Mouse (Mus musculus): Measurements from ENCODE around the gene Mfap3. TPM values are rescaled to one million over a fixed set of nuclear protein-coding genes. Genes with fewer than 3 reads are reported as not detected.
A peak's percentile ranks its signal among the peaks of the same experiment; 100 is the strongest.

Mfap3 gene
- 36.1 and 37.6 TPM in 2 replicates for polyA plus RNA-seq (2015; fragmentation: Nextera tagmentation; extraction: Ambion mirVana)

GRCm38 (mm10) chr11:57518091-57518750 is at the start of gene Mfap3, which contains the start of gene Fam114a2:
Gene Mfap3 (plus strand): TSS chr11:57518664.
Gene Fam114a2 (minus strand): TSS chr11:57518617.
- Histone ChIP-seq H3K4me3 (ENCODE audit: low read length) (peak within 1 kb of the TSS; percentile 97), H3K27ac (ENCODE audit: low read length) (peak within 1 kb of the TSS; percentile 92), H3K36me3 (ENCODE audit: control insufficient read depth, insufficient read depth, low read length) (no peaks in the 10 kb centered on the region), H3K9me3 (ENCODE audit: control insufficient read depth, low read length) (no peaks in the 10 kb centered on the region), H3K9ac (ENCODE audit: low read depth, low read length) (peak within 1 kb of the TSS; percentile 94), H3K4me2 (ENCODE audit: low read depth, low read length) (peak within 1 kb of the TSS; percentile 61), H3K4me1 (ENCODE audit: control insufficient read depth, insufficient read depth, low read length) (peaks cover 9% of the 10 kb centered on the region; the same call in 1 of the 2 replicates), H3K27me3 (replicated peaks; ENCODE audit: control insufficient read depth, insufficient read depth, low read length) (no peaks in the 10 kb centered on the region)
- under 1% methylated on average over 59 of the region's 59 CpGs for WGBS
- peak; percentile 96 for ATAC-seq

DNA sequence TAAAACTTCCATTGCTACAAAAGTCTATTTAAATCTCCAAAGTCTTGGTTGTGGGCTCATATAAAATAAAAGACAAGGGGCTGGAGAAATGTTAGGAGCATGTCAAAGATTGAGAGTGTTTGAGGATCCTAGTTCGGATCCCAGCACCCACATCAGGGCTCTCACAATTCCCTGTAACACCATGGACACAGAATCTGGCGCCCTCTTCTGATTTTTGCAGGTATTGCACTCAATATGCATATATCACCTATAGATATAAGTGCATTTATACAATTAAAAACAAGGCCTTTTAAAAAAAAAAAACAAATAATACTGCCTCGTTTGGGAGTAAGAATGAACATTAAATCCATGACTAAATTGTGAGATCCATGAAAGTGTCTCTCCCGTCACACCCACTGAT is 49.8 kb upstream of the Mfap3 start:
- H3K9ac ChIP-seq (ENCODE audit: low read depth, low read length): no peak overlapping the region
- no peaks in the 10 kb centered on the region for H3K4me1 ChIP-seq (ENCODE audit: control insufficient read depth, insufficient read depth, low read length)
- no peak overlapping the region for H3K4me2 ChIP-seq (ENCODE audit: low read depth, low read length)
- 74% methylated on average over 4 of the region's 4 CpGs for WGBS
- H3K27ac ChIP-seq (ENCODE audit: low read length): no peak overlapping the region
- H3K9me3 ChIP-seq (ENCODE audit: control insufficient read depth, low read length): no peaks in the 10 kb centered on the region
- H3K36me3 ChIP-seq (ENCODE audit: control insufficient read depth, insufficient read depth, low read length): no peaks in the 10 kb centered on the region
- no peak for ATAC-seq
- H3K4me3 ChIP-seq (ENCODE audit: low read length): no peak overlapping the region
- no peaks in the 10 kb centered on the region for H3K27me3 ChIP-seq (replicated peaks; ENCODE audit: control insufficient read depth, insufficient read depth, low read length)

DNA sequence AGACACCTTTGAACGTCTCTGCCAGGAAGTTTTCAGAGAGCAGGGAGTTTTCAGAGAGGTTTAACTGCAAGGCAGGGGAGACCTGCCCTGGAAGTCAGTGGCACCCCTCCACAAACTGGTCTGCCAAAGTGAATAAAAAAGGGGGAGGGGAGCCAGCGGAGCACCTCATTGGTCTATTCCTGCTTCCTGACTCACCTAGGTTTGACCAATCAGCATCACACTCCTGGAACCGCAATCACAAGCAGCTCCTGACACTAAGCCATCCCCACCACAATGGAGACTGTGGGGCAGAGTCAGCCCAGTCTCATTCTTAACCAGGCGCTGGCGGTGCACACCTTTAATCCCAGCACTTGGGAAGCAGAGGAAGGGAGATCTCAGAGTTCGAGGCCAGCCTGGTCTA is 48.4 kb upstream of the Mfap3 start:
- no peak overlapping the region for H3K27ac ChIP-seq (ENCODE audit: low read length)
- H3K9me3 ChIP-seq (ENCODE audit: control insufficient read depth, low read length): no peaks in the 10 kb centered on the region
- no peaks in the 10 kb centered on the region for H3K4me1 ChIP-seq (ENCODE audit: control insufficient read depth, insufficient read depth, low read length)
- H3K4me3 ChIP-seq (ENCODE audit: low read length): no peak overlapping the region
- no peak for ATAC-seq
- no peaks in the 10 kb centered on the region for H3K36me3 ChIP-seq (ENCODE audit: control insufficient read depth, insufficient read depth, low read length)
- no peaks in the 10 kb centered on the region for H3K27me3 ChIP-seq (replicated peaks; ENCODE audit: control insufficient read depth, insufficient read depth, low read length)
- 49% methylated on average over 6 of the region's 6 CpGs for WGBS
- H3K4me2 ChIP-seq (ENCODE audit: low read depth, low read length): no peak overlapping the region
- no peak overlapping the region for H3K9ac ChIP-seq (ENCODE audit: low read depth, low read length)

DNA sequence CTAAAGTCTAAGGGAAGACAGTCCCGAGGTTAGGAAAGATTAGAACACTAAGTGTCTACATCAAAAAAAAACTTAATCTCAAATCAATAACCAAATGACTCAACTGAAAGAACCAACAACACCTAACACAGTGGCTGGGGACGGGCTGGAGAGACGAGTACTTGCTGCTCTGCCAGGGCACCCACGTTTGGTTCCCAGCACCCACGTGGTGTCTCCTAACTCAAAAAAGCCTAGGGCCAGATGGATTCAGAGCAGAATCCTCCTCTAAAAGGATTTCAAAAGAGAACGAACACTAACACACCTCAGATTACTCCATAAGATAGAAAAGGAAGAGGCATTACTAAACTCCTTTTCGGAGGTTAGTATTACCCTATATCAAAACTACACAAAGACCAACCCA is 47.5 kb upstream of the Mfap3 start:
- Histone ChIP-seq H3K9me3 (ENCODE audit: control insufficient read depth, low read length) (no peaks in the 10 kb centered on the region), H3K36me3 (ENCODE audit: control insufficient read depth, insufficient read depth, low read length) (no peaks in the 10 kb centered on the region), H3K4me3 (ENCODE audit: low read length) (no peak overlapping the region), H3K27me3 (replicated peaks; ENCODE audit: control insufficient read depth, insufficient read depth, low read length) (no peaks in the 10 kb centered on the region), H3K27ac (ENCODE audit: low read length) (no peak overlapping the region), H3K9ac (ENCODE audit: low read depth, low read length) (no peak overlapping the region), H3K4me2 (ENCODE audit: low read depth, low read length) (no peak overlapping the region), H3K4me1 (ENCODE audit: control insufficient read depth, insufficient read depth, low read length) (no peaks in the 10 kb centered on the region)
- ATAC-seq: no peak
- WGBS: 80% methylated on average over 7 of the region's 7 CpGs

DNA sequence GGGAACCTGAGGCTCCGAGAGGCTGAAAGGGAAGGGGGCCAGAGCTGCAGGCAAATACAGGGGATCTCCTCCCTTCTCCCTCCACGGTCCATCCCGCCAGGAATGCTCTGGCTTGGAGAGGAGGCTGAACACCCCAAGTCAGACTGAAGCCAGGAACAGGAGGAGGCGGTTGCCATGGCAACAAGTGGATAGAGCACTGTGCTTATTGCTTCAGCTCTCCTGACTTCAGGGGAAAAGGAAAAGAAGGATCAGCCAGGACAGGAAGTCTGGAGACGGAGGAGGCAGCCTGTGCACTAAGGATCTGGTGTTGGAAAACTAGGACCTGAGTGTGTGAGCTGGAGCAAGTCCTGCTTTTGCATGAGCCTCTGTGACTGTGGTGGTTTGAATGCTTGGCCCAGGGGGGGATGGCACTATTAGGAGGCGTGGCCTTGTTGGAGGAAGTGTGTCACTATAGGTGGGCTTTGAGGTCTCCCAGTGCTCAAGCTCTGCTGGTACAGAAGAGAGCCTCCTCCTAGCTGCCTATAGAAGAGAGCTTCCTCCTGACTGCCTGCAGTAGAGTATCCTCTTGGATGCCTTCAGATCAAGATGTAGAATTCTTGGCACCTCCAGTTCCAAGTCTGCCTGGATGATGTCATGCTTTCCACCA is 44.0 kb upstream of the Mfap3 start:
- Histone ChIP-seq H3K9ac (ENCODE audit: low read depth, low read length) (no peak overlapping the region), H3K9me3 (ENCODE audit: control insufficient read depth, low read length) (no peaks in the 10 kb centered on the region), H3K4me1 (ENCODE audit: control insufficient read depth, insufficient read depth, low read length) (no peaks in the 10 kb centered on the region), H3K36me3 (ENCODE audit: control insufficient read depth, insufficient read depth, low read length) (0 out of 2 replicates have a peak, but pooled peaks cover 3% of the 10 kb centered on the region), H3K4me2 (ENCODE audit: low read depth, low read length) (no peak overlapping the region), H3K27ac (ENCODE audit: low read length) (no peak overlapping the region), H3K4me3 (ENCODE audit: low read length) (no peak overlapping the region), H3K27me3 (replicated peaks; ENCODE audit: control insufficient read depth, insufficient read depth, low read length) (no peaks in the 10 kb centered on the region)
- WGBS: 63% methylated on average over 6 of the region's 6 CpGs
- no peak for ATAC-seq

GRCm38 (mm10) chr11:57475119-57475518 is 43.3 kb upstream of the Mfap3 start:
- H3K27me3 ChIP-seq (replicated peaks; ENCODE audit: control insufficient read depth, insufficient read depth, low read length): no peaks in the 10 kb centered on the region
- WGBS: 48% methylated on average over 6 of the region's 6 CpGs
- ATAC-seq: no peak
- no peak overlapping the region for H3K4me3 ChIP-seq (ENCODE audit: low read length)
- no peaks in the 10 kb centered on the region for H3K9me3 ChIP-seq (ENCODE audit: control insufficient read depth, low read length)
- no peaks in the 10 kb centered on the region for H3K4me1 ChIP-seq (ENCODE audit: control insufficient read depth, insufficient read depth, low read length)
- 0 out of 2 replicates have a peak, but pooled peaks cover 3% of the 10 kb centered on the region for H3K36me3 ChIP-seq (ENCODE audit: control insufficient read depth, insufficient read depth, low read length)
- no peak overlapping the region for H3K4me2 ChIP-seq (ENCODE audit: low read depth, low read length)
- H3K9ac ChIP-seq (ENCODE audit: low read depth, low read length): no peak overlapping the region
- no peak overlapping the region for H3K27ac ChIP-seq (ENCODE audit: low read length)

- Histone ChIP-seq H3K4me3 (ENCODE audit: low read length) (no peak overlapping the region), H3K36me3 (ENCODE audit: control insufficient read depth, insufficient read depth, low read length) (peaks cover 3% of the 10 kb centered on the region; the same call in 1 of the 2 replicates), H3K4me1 (ENCODE audit: control insufficient read depth, insufficient read depth, low read length) (no peaks in the 10 kb centered on the region), H3K27ac (ENCODE audit: low read length) (no peak overlapping the region), H3K9me3 (ENCODE audit: control insufficient read depth, low read length) (no peaks in the 10 kb centered on the region), H3K9ac (ENCODE audit: low read depth, low read length) (no peak overlapping the region), H3K27me3 (replicated peaks; ENCODE audit: control insufficient read depth, insufficient read depth, low read length) (no peaks in the 10 kb centered on the region), H3K4me2 (ENCODE audit: low read depth, low read length) (no peak overlapping the region)
- ATAC-seq: no peak
- 90% methylated on average over 5 of the region's 5 CpGs for WGBS
Measured at GRCm38 (mm10) chr11:57478077-57478476, 40.4 kb upstream of the Mfap3 start.

- Histone ChIP-seq H3K4me3 (ENCODE audit: low read length) (no peak overlapping the region), H3K4me1 (ENCODE audit: control insufficient read depth, insufficient read depth, low read length) (no peaks in the 10 kb centered on the region), H3K27me3 (replicated peaks; ENCODE audit: control insufficient read depth, insufficient read depth, low read length) (no peaks in the 10 kb centered on the region), H3K9me3 (ENCODE audit: control insufficient read depth, low read length) (no peaks in the 10 kb centered on the region), H3K9ac (ENCODE audit: low read depth, low read length) (no peak overlapping the region), H3K4me2 (ENCODE audit: low read depth, low read length) (no peak overlapping the region), H3K27ac (ENCODE audit: low read length) (no peak overlapping the region), H3K36me3 (ENCODE audit: control insufficient read depth, insufficient read depth, low read length) (peaks cover 19% of the 10 kb centered on the region)
- 70% methylated on average over 5 of the region's 5 CpGs for WGBS
- no peak for ATAC-seq
Measured at GRCm38 (mm10) chr11:57488436-57488835, 30.0 kb upstream of the Mfap3 start.

- H3K27me3 ChIP-seq (replicated peaks; ENCODE audit: control insufficient read depth, insufficient read depth, low read length): no peaks in the 10 kb centered on the region
- H3K27ac ChIP-seq (ENCODE audit: low read length): no peak overlapping the region; the same call in 1 of the 2 replicates
- no peaks in the 10 kb centered on the region for H3K9me3 ChIP-seq (ENCODE audit: control insufficient read depth, low read length)
- peak; percentile 60 for ATAC-seq
- H3K4me1 ChIP-seq (ENCODE audit: control insufficient read depth, insufficient read depth, low read length): 0 out of 2 replicates have a peak, but pooled peaks cover 4% of the 10 kb centered on the region
- no peak overlapping the region for H3K4me3 ChIP-seq (ENCODE audit: low read length)
- H3K9ac ChIP-seq (ENCODE audit: low read depth, low read length): no peak overlapping the region
- no peak overlapping the region for H3K4me2 ChIP-seq (ENCODE audit: low read depth, low read length)
- 37% methylated on average over 3 of the region's 3 CpGs for WGBS
- H3K36me3 ChIP-seq (ENCODE audit: control insufficient read depth, insufficient read depth, low read length): peaks cover 20% of the 10 kb centered on the region; the same call in 1 of the 2 replicates
Measured at GRCm38 (mm10) chr11:57496462-57497039, 21.9 kb upstream of the Mfap3 start.

Measured in intestine, embryonic 16.5 days (tissue).